Mouse (Mus musculus) CD4-positive, CD25-positive, alpha-beta regulatory T cell, adult 2 months (primary cell): ENCODE measurements around the gene Pias3.
A peak's percentile ranks its signal among the peaks of the same experiment; 100 is the strongest.
"Not testable (repeated sequence)": the region's sequence is repeated elsewhere in the genome, so short reads cannot be mapped to it uniquely, and the experiment has no call there.

ENCODE experiments used
- DNase-seq: peaks from one replicate; pipeline ENCODE4 v3.0.0-alpha.2; 2012; ENCODE audit warnings: low read depth, low spot score

Pias3 gene

GRCm38 (mm10) chr3:96684822-96685156, 11.4 kb upstream of the Pias3 start:
- DNase-seq, result no peak

- DNase-seq, result not testable (repeated sequence)
Observed at GRCm38 (mm10) chr3:96686057-96686456, 10.1 kb upstream of the Pias3 start.

- DNase-seq, result no peak
Observed at GRCm38 (mm10) chr3:96688854-96689253, 7.3 kb upstream of the Pias3 start.

- DNase-seq, result peak; percentile 51
Observed at GRCm38 (mm10) chr3:96690298-96690697, 5.9 kb upstream of the Pias3 start.

GRCm38 (mm10) chr3:96692506-96692905, 3.7 kb upstream of the Pias3 start:
- DNase-seq, result no peak

GRCm38 (mm10) chr3:96693579-96693978, 2.6 kb upstream of the Pias3 start:
- DNase-seq, result no peak

GRCm38 (mm10) chr3:96696766-96697732, 865 bp downstream of the Pias3 start:
- peak; percentile 80 for DNase-seq

- DNase-seq, result no peak
Observed at GRCm38 (mm10) chr3:96698993-96699690, 3.0 kb downstream of the Pias3 start.

- peak; percentile 60 for DNase-seq
Observed at GRCm38 (mm10) chr3:96700376-96700775, 4.2 kb downstream of the Pias3 start.

- DNase-seq, result no peak
Observed at GRCm38 (mm10) chr3:96701003-96701402, 4.8 kb downstream of the Pias3 start.

- peak; percentile 62 for DNase-seq
Observed at GRCm38 (mm10) chr3:96704778-96705177, 8.6 kb downstream of the Pias3 start.

GRCm38 (mm10) chr3:96706217-96706616, 10.0 kb downstream of the Pias3 start:
- no peak for DNase-seq

GRCm38 (mm10) chr3:96706984-96707383, 10.8 kb downstream of the Pias3 start:
- DNase-seq, result no peak

GRCm38 (mm10) chr3:96707903-96708683, 11.9 kb downstream of the Pias3 start, which contains the start of gene Nudt17:
Gene Nudt17 (minus strand): TSS chr3:96708562.
- DNase-seq, result peak; percentile 79

GRCm38 (mm10) chr3:96708684-96709064, 12.5 kb downstream of the Pias3 start:
- no peak for DNase-seq

GRCm38 (mm10) chr3:96714286-96714685, 18.1 kb downstream of the Pias3 start:
- no peak for DNase-seq

GRCm38 (mm10) chr3:96715854-96716253, 19.7 kb downstream of the Pias3 start:
- peak; percentile 35 for DNase-seq

- peak; percentile 53 for DNase-seq
Observed at GRCm38 (mm10) chr3:96719173-96719572, 23.0 kb downstream of the Pias3 start.

- peak; percentile 92 for DNase-seq
Observed at GRCm38 (mm10) chr3:96727343-96727827, 31.2 kb downstream of the Pias3 start, which contains the start of the genes Polr3c and Rnf115. Gene Polr3c (minus strand): TSS chr3:96727628. Gene Rnf115 (plus strand): TSS chr3:96727664.

GRCm38 (mm10) chr3:96727828-96728633, 31.8 kb downstream of the Pias3 start:
- peak; percentile 55 for DNase-seq
